Mouse (Mus musculus) limb, embryonic 13.5 days (tissue): ENCODE measurements around the gene Tacc3. TPM values are rescaled to one million over a fixed set of nuclear protein-coding genes. Genes with fewer than 3 reads are reported as not detected.

Experiments used
- ATAC-seq: fragments of 200-750 bp; cut with Nextera tagmentation; 2 replicates; pipeline ENCODE4 v1.8.0; 2017; ENCODE audit warnings: low read depth, moderate number of reproducible peaks, moderate TSS enrichment; ENCODE audit not compliant: low FRiP score
- H3K27ac ChIP-seq: fragments of 300-500 bp; sonication (generic); 2 replicates; pipeline ENCODE4 v1.5.1; 2015; ENCODE audit warnings: inconsistent platforms, mild to moderate bottlenecking, moderate library complexity
- H3K27me3 ChIP-seq: fragments of 300-500 bp; sonication (generic); 2 replicates; pipeline ENCODE4 v1.6.1; 2015; ENCODE audit warnings: mild to moderate bottlenecking, inconsistent platforms
- H3K36me3 ChIP-seq: fragments of 300-500 bp; sonication (generic); 2 replicates; pipeline ENCODE4 v1.6.1; 2015; ENCODE audit warnings: inconsistent platforms, mild to moderate bottlenecking, moderate library complexity
- H3K4me1 ChIP-seq: fragments of 300-500 bp; sonication (generic); 2 replicates; pipeline ENCODE4 v1.6.1; 2015; ENCODE audit warnings: inconsistent platforms
- H3K4me2 ChIP-seq: fragments of 300-500 bp; sonication (generic); replicated peaks from 2 replicates; pipeline ENCODE4 v1.6.1; 2015; ENCODE audit warnings: inconsistent platforms, mild to moderate bottlenecking, moderate library complexity
- H3K4me3 ChIP-seq: fragments of 300-500 bp; sonication (generic); 2 replicates; pipeline ENCODE4 v1.5.1; 2015; ENCODE audit warnings: moderate library complexity, mild to moderate bottlenecking, inconsistent platforms
- H3K9ac ChIP-seq: fragments of 300-500 bp; sonication (generic); 2 replicates; pipeline ENCODE4 v1.6.1; 2015; ENCODE audit warnings: mild to moderate bottlenecking, inconsistent platforms
- H3K9me3 ChIP-seq: fragments of 300-500 bp; sonication (generic); 2 replicates; pipeline ENCODE4 v1.6.1; 2016; ENCODE audit warnings: inconsistent platforms
- WGBS: fragments of 180-500 bp; shearing (Covaris S2); methylation state at CpG from one replicate; pipeline ENCODE4 v1.1.7; 2015; 5-methylcytosine and 5-hydroxymethylcytosine counted together
- polyA plus RNA-seq: library from polyadenylated mRNA; unstranded; fragments of >200 nt; fragmentation: Nextera tagmentation; extraction: Ambion mirVana; gene quantifications from 2 replicates; pipeline ENCODE4 v1.2.1, GENCODE M21; 2015

Tacc3 gene
- 196 and 197 TPM in 2 replicates for polyA plus RNA-seq

DNA sequence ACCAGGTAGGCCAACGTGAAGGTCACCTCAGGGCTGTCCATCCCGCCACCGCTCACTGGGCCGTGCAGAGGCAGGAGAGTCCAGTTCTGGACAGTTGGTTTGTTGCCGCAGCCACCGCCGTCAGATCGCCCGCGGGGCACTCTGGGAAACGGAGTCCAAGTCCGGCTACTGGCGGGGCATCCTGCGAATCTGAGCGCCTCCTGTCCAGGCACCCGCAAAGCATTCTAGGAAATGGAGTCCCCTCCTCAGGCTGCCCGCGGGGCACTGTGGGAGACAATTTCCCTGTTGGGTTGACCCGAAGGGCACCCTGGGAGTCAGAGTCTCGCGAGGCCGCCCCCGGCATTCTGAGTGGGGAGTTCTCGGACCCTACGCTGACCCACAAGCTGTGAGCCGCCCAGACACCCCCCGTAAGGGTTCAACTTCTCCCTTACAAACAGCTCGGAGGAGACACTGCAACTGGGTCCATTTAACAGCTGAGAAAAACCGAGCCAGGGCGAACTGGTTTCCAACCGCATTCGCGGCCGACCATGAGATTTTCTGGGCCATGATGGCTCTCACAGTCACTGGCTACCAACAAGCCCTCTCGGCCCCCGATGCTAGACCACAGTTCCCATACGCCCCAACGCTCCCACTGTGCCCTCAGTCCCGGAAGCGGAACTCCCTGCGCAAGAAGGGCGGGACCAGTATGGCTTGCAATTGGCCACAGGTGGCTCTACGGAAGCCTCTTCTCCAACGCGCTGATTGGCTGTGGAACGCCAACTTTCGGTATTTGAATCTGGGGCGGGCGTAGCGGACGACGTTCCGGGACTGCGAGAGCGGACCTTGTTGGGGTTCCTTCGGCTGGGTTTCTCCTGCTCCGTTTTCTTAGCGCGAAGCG, at the start of gene Tacc3, which contains the start of gene Tmem129:
Gene Tacc3 (plus strand): TSS at position 342 of the 877 bp plus-strand sequence.
Gene Tmem129 (minus strand): TSS at position 630 of the 877 bp plus-strand sequence.
- Histone ChIP-seq H3K4me1 (peaks cover 38% of the 10 kb centered on the region), H3K4me2 (peak within 1 kb of the TSS; percentile 95), H3K27me3 (no peaks in the 10 kb centered on the region), H3K27ac (peak within 1 kb of the TSS; percentile 92), H3K9me3 (no peaks in the 10 kb centered on the region), H3K4me3 (peak within 1 kb of the TSS; percentile 79), H3K9ac (peak within 1 kb of the TSS; percentile 85), H3K36me3 (peaks cover 50% of the 10 kb centered on the region)
- under 1% methylated on average over 60 of the region's 60 CpGs for WGBS
- peak; percentile 97 for ATAC-seq

GRCm38 (mm10) chr5:33609226-33609625, 48.7 kb upstream of the Tacc3 start:
- Histone ChIP-seq H3K27me3 (no peaks in the 10 kb centered on the region), H3K4me1 (no peaks in the 10 kb centered on the region), H3K36me3 (peaks cover 86% of the 10 kb centered on the region), H3K9ac (no peak overlapping the region), H3K4me3 (no peak overlapping the region), H3K27ac (no peak overlapping the region), H3K4me2 (no peak overlapping the region), H3K9me3 (no peaks in the 10 kb centered on the region)
- WGBS, result 87% methylated on average over 1 of the region's 1 CpGs
- ATAC-seq, result no peak

DNA sequence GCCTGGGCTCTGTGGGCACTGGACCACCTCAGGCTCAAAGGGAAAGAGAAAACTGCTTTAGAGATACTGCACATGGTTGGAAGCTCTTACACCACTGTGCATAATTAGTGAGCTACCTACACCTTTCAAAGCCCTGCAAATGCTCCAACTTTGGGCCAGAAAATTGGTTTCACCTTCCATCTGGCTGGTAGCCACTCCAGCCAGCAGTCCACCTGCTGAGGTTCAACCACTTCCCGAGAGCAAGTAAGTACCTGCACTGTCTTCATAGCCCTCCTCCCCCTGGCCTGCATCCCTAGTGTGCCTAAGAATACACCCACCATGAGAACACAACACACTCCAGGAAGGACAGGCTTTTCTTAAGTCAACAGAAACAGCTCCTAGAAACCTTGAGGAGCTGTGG, 46.1 kb upstream of the Tacc3 start:
- no peak overlapping the region for H3K27ac ChIP-seq
- no peak overlapping the region for H3K4me3 ChIP-seq
- H3K27me3 ChIP-seq, result no peaks in the 10 kb centered on the region
- 84% methylated on average over 1 of the region's 1 CpGs for WGBS
- H3K9me3 ChIP-seq, result no peaks in the 10 kb centered on the region
- H3K9ac ChIP-seq, result no peak overlapping the region
- peaks cover 77% of the 10 kb centered on the region for H3K36me3 ChIP-seq
- no peak for ATAC-seq
- no peaks in the 10 kb centered on the region for H3K4me1 ChIP-seq
- H3K4me2 ChIP-seq, result no peak overlapping the region

- Histone ChIP-seq H3K4me2 (no peak overlapping the region), H3K27ac (no peak overlapping the region), H3K27me3 (no peaks in the 10 kb centered on the region), H3K4me1 (no peaks in the 10 kb centered on the region), H3K9me3 (no peaks in the 10 kb centered on the region), H3K4me3 (no peak overlapping the region), H3K9ac (no peak overlapping the region), H3K36me3 (peaks cover 52% of the 10 kb centered on the region)
- ATAC-seq, result no peak
- WGBS, result 91% methylated on average over 6 of the region's 6 CpGs
These were observed 43.5 kb upstream of the Tacc3 start for GRCm38 (mm10) chr5:33614391-33614790.

DNA sequence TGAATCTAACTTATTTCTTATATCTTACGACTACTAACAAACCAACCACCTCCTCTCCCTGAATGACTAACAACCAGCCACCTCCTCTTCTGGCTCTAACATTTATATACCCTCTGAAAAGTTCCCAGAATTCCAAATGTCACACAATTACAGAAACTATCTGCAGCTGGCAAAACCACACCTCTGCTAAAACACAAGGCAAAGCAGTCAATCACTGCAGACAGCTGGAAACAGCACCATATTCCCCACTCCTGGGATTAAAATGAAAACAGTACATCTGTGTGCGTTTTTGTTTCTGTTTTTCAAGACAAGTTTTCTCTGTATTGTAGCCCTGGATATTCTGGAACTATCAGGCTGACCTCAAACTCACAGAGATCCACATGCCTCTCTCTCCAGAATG, 35.3 kb upstream of the Tacc3 start:
- Histone ChIP-seq H3K4me2 (no peak overlapping the region), H3K9me3 (no peaks in the 10 kb centered on the region), H3K27me3 (no peaks in the 10 kb centered on the region), H3K4me3 (no peak overlapping the region), H3K36me3 (peaks cover 10% of the 10 kb centered on the region), H3K27ac (no peak overlapping the region), H3K9ac (no peak overlapping the region), H3K4me1 (peaks cover 10% of the 10 kb centered on the region)
- ATAC-seq, result no peak
- 86% methylated on average over 2 of the region's 2 CpGs for WGBS

DNA sequence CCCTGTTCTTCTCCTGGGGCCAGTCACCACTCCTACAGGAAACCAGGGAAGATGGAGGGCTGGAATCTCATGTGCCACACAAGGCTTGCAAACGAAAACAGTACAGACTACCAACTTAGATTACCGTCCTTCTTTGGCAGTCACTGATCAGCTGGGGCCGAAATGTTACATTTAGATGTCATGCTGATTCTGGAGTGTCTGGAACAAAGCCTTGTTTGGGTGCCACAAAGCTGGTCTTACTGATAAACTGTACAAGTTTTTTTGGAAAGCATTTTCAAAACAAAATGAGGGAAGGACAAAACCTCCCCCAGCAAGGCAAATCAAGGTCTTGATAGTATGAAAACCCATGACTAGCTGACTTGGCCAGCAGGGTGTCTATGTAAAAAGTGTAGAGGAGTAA, 34.2 kb upstream of the Tacc3 start:
- peaks cover 10% of the 10 kb centered on the region for H3K36me3 ChIP-seq
- 81% methylated on average over 3 of the region's 3 CpGs for WGBS
- no peak overlapping the region for H3K4me3 ChIP-seq
- no peak for ATAC-seq
- no peaks in the 10 kb centered on the region for H3K9me3 ChIP-seq
- H3K4me2 ChIP-seq, result no peak overlapping the region
- no peak overlapping the region for H3K9ac ChIP-seq
- peaks cover 17% of the 10 kb centered on the region for H3K4me1 ChIP-seq
- no peak overlapping the region for H3K27ac ChIP-seq
- no peaks in the 10 kb centered on the region for H3K27me3 ChIP-seq

DNA sequence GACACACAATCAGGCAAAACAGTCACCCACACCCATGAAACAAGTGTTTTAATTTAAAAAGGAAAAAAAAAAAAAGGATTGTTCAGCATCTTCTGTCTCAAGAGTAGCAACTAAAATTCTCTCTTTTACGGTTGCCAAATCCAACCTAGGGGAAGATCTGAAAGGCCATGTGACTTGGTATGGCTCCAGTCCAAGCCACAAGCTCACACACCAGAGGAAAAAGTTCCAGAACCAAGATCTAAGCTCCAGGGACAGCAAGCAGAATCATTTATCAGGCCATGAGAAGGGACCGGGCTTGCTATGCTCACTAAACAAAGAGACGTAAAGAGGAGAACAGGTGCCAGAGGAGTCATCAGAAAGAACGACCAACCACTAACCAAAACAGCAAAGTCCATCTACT, 30.0 kb upstream of the Tacc3 start:
- Histone ChIP-seq H3K9me3 (no peaks in the 10 kb centered on the region), H3K27me3 (no peaks in the 10 kb centered on the region), H3K27ac (no peak overlapping the region), H3K4me3 (peak overlapping the region; percentile 90), H3K4me1 (peaks cover 30% of the 10 kb centered on the region), H3K9ac (peak overlapping the region; percentile 39; the same call in 1 of the 2 replicates), H3K36me3 (peaks cover 7% of the 10 kb centered on the region), H3K4me2 (peak overlapping the region; percentile 81)
- ATAC-seq, result no peak
- 38% methylated on average over 4 of the region's 4 CpGs for WGBS

GRCm38 (mm10) chr5:33628820-33629300, 29.1 kb upstream of the Tacc3 start:
- peak; percentile 21; the same call in 1 of the 2 replicates for ATAC-seq
- no peaks in the 10 kb centered on the region for H3K27me3 ChIP-seq
- peak overlapping the region; percentile 92 for H3K9ac ChIP-seq
- WGBS, result under 1% methylated on average over 22 of the region's 24 CpGs
- H3K36me3 ChIP-seq, result peaks cover 4% of the 10 kb centered on the region; the same call in 1 of the 2 replicates
- H3K4me3 ChIP-seq, result peak overlapping the region; percentile 90
- peak overlapping the region; percentile 81 for H3K4me2 ChIP-seq
- H3K27ac ChIP-seq, result peak overlapping the region; percentile 89
- H3K9me3 ChIP-seq, result no peaks in the 10 kb centered on the region
- H3K4me1 ChIP-seq, result peaks cover 30% of the 10 kb centered on the region

DNA sequence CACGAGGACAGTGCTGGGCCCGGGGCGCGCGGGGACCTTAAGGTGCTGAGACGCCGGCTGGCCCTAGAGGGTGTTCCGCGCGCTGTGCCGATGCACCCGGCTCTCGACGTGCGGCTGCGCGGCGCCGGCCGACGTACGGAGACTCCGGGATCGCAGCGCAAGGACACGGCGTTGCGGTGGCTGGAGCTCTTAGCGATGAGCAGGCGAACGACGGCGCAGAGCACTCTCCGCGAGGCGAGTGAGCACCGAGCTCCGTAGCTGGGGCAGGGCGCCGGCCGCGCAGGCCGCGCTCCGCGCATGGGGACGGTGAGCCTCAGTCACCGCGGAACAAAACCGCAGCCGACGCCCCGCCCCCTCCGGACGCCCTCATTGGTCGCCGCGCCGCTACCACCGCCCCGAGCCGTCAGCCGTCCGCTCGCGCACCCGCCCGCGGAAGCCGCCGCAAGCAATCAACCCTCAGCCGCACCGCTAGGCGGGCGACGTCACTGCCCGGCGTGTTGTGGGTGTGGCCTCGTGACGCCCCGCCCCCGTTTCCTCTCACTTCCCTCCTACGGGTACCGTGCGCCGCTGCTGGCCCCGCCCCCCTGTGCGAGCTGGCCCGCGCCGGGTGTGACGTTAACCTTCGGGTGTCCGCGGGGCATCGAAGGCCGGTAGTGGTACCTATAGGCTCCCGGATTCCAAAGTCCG, 28.5 kb upstream of the Tacc3 start, which contains the start of the genes Fam53a and Gm9903:
Gene Fam53a (minus strand): TSS at position 335 of the 687 bp plus-strand sequence.
Gene Gm9903 (plus strand): TSS at position 625 of the 687 bp plus-strand sequence.
- H3K27me3 ChIP-seq, result no peaks in the 10 kb centered on the region

GRCm38 (mm10) chr5:33630061-33630460, 27.9 kb upstream of the Tacc3 start:
- H3K9ac ChIP-seq, result peak overlapping the region; percentile 65
- peak overlapping the region; percentile 44; the same call in 1 of the 2 replicates for H3K27ac ChIP-seq
- H3K4me3 ChIP-seq, result peak overlapping the region; percentile 90
- 2% methylated on average over 9 of the region's 9 CpGs for WGBS
- peaks cover 30% of the 10 kb centered on the region for H3K4me1 ChIP-seq
- H3K9me3 ChIP-seq, result no peaks in the 10 kb centered on the region
- H3K4me2 ChIP-seq, result peak overlapping the region; percentile 81
- no peak for ATAC-seq
- H3K36me3 ChIP-seq, result peaks cover 10% of the 10 kb centered on the region
- no peaks in the 10 kb centered on the region for H3K27me3 ChIP-seq

More for the DNA sequence above, 28.5 kb upstream of the Tacc3 start, which contains the start of the genes Fam53a and Gm9903:
- H3K36me3 ChIP-seq, result peaks cover 4% of the 10 kb centered on the region; the same call in 1 of the 2 replicates
- H3K9me3 ChIP-seq, result no peaks in the 10 kb centered on the region
- peak; percentile 97 for ATAC-seq
- peaks cover 30% of the 10 kb centered on the region for H3K4me1 ChIP-seq
- peak within 1 kb of the TSS; percentile 89 for H3K27ac ChIP-seq
- WGBS, result under 1% methylated on average over 90 of the region's 99 CpGs
- peak within 1 kb of the TSS; percentile 90 for H3K4me3 ChIP-seq
- H3K4me2 ChIP-seq, result peak within 1 kb of the TSS; percentile 81
- H3K9ac ChIP-seq, result peak within 1 kb of the TSS; percentile 92

GRCm38 (mm10) chr5:33630615-33631014, 27.3 kb upstream of the Tacc3 start:
- Histone ChIP-seq H3K27me3 (no peaks in the 10 kb centered on the region), H3K27ac (peak overlapping the region; percentile 44; the same call in 1 of the 2 replicates), H3K4me3 (peak overlapping the region; percentile 90), H3K9me3 (no peaks in the 10 kb centered on the region), H3K4me2 (peak overlapping the region; percentile 81), H3K36me3 (peaks cover 14% of the 10 kb centered on the region), H3K9ac (peak overlapping the region; percentile 65; the same call in 1 of the 2 replicates), H3K4me1 (peaks cover 30% of the 10 kb centered on the region)
- 44% methylated on average over 4 of the region's 4 CpGs for WGBS
- ATAC-seq, result no peak
